Mouse (Mus musculus) intestine, postnatal 0 days (tissue): ENCODE measurements around the gene Cfap97. TPM values are rescaled to one million over a fixed set of nuclear protein-coding genes. Genes with fewer than 3 reads are reported as not detected.
A peak's percentile ranks its signal among the peaks of the same experiment; 100 is the strongest.

Experiments used
- ATAC-seq: fragments of 200-750 bp; cut with Nextera tagmentation; 2 replicates; pipeline ENCODE4 v1.8.0; 2017; ENCODE audit warnings: mild to moderate bottlenecking, moderate TSS enrichment, moderate library complexity
- H3K27ac ChIP-seq: fragments of 300-500 bp; sonication (generic); 2 replicates; pipeline ENCODE4 v1.5.1; 2014; ENCODE audit warnings: mild to moderate bottlenecking, low read depth, low read length, moderate library complexity
- H3K27me3 ChIP-seq: fragments of 300-500 bp; sonication (generic); replicated peaks from 2 replicates; pipeline ENCODE4 v1.6.1; 2014; ENCODE audit warnings: low read length, mixed read lengths; ENCODE audit not compliant: control insufficient read depth, insufficient read depth
- H3K36me3 ChIP-seq: fragments of 300-500 bp; sonication (generic); 2 replicates; pipeline ENCODE4 v1.6.1; 2014; ENCODE audit warnings: mild to moderate bottlenecking, moderate library complexity; ENCODE audit not compliant: control insufficient read depth, insufficient read depth
- H3K4me1 ChIP-seq: fragments of 300-500 bp; sonication (generic); replicated peaks from 2 replicates; pipeline ENCODE4 v1.6.1; 2014; ENCODE audit warnings: antibody characterized with exemption, low read length, mixed read lengths; ENCODE audit not compliant: control insufficient read depth, insufficient read depth
- H3K4me2 ChIP-seq: fragments of 300-500 bp; sonication (generic); replicated peaks from 2 replicates; pipeline ENCODE4 v1.6.1; 2014; ENCODE audit warnings: low read depth, mild to moderate bottlenecking, moderate library complexity
- H3K4me3 ChIP-seq: fragments of 300-500 bp; sonication (generic); 2 replicates; pipeline ENCODE4 v1.5.1; 2014; ENCODE audit warnings: low read depth, low read length
- H3K9ac ChIP-seq: fragments of 300-500 bp; sonication (generic); 2 replicates; pipeline ENCODE4 v1.6.1; 2014; ENCODE audit warnings: mild to moderate bottlenecking, low read depth, low read length
- H3K9me3 ChIP-seq: fragments of 300-500 bp; sonication (generic); 2 replicates; pipeline ENCODE4 v1.6.1; 2016; ENCODE audit warnings: mixed run types; ENCODE audit not compliant: control insufficient read depth
- CTCF ChIP-seq: sonication (generic); IDR thresholded peaks from 2 replicates; pipeline ENCODE4 v1.5.1; 2016; ENCODE audit warnings: low read depth, mild to moderate bottlenecking, control low read depth, antibody characterized with exemption, moderate library complexity
- whole genome bisulfite sequencing: fragments of 180-500 bp; shearing (Covaris S2); extraction: QIAGEN DNeasy Blood & Tissue Kit; methylation state at CpG from one replicate; pipeline ENCODE4 v1.1.7; 2014; 5-methylcytosine and 5-hydroxymethylcytosine counted together
- microRNA-seq: library from miRNA; unstranded; fragments of <30 nt; microRNA quantifications from one replicate; pipeline ENCODE4, GENCODE M21; 2016
- polyA plus RNA-seq: library from polyadenylated mRNA; unstranded; fragments of >200 nt; fragmentation: Nextera tagmentation; extraction: Ambion mirVana; gene quantifications from 2 replicates; pipeline ENCODE4 v1.2.1, GENCODE M21; 2015

The Cfap97 gene
- polyA plus RNA-seq, 1 experiment from 2014 or later: 15.2 TPM

GRCm38 (mm10) chr8:46232798-46233197, 81.2 kb downstream of the Cfap97 start:
- TF ChIP-seq CTCF: no peak
- H3K27ac ChIP-seq: no peak overlapping the region
- H3K4me1 ChIP-seq: no peaks in the 10 kb centered on the region
- H3K4me2 ChIP-seq: no peak overlapping the region
- no peak for ATAC-seq
- no peak overlapping the region for H3K4me3 ChIP-seq
- 0 out of 2 replicates have a peak, but pooled peaks cover 6% of the 10 kb centered on the region for H3K27me3 ChIP-seq
- no peak overlapping the region for H3K9ac ChIP-seq
- 55% methylated on average over 8 of the region's 8 CpGs for WGBS
- H3K36me3 ChIP-seq: no peaks in the 10 kb centered on the region
- no peaks in the 10 kb centered on the region for H3K9me3 ChIP-seq

DNA sequence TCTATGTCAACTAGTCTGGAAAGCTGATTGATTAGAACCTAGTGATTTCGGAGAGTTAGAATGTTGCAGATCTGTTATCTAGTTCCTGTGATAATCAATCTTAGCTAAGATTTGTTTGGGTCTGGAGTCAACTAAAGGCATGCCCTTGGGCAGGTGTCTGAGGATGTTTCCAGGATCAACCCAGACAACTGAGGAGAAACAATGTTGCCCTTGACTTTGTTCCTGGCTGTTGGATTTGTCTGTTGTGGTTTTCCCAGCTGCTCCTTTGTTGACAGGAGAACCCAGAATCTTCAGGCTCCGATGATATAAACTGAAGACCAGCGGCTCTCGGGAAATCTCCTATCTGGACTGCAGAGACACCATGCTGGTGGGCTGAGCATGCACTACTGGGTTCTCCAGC, 83.2 kb downstream of the Cfap97 start:
- no peak for TF ChIP-seq CTCF
- H3K27ac ChIP-seq: no peak overlapping the region
- 0 out of 2 replicates have a peak, but pooled peaks cover 6% of the 10 kb centered on the region for H3K27me3 ChIP-seq
- WGBS: 78% methylated on average over 4 of the region's 4 CpGs
- H3K36me3 ChIP-seq: no peaks in the 10 kb centered on the region
- H3K4me3 ChIP-seq: no peak overlapping the region
- H3K9me3 ChIP-seq: no peaks in the 10 kb centered on the region
- H3K4me1 ChIP-seq: no peaks in the 10 kb centered on the region
- H3K4me2 ChIP-seq: no peak overlapping the region
- H3K9ac ChIP-seq: no peak overlapping the region
- ATAC-seq: no peak

GRCm38 (mm10) chr8:46236441-46237223, 85.1 kb downstream of the Cfap97 start:
- no peak for ATAC-seq
- H3K27me3 ChIP-seq: 0 out of 2 replicates have a peak, but pooled peaks cover 6% of the 10 kb centered on the region
- H3K4me1 ChIP-seq: no peaks in the 10 kb centered on the region
- H3K4me3 ChIP-seq: no peak overlapping the region
- no peak overlapping the region for H3K4me2 ChIP-seq
- TF ChIP-seq CTCF: peak; percentile 58
- no peak overlapping the region for H3K27ac ChIP-seq
- 66% methylated on average over 7 of the region's 7 CpGs for WGBS
- H3K9ac ChIP-seq: no peak overlapping the region
- no peaks in the 10 kb centered on the region for H3K9me3 ChIP-seq
- no peaks in the 10 kb centered on the region for H3K36me3 ChIP-seq

GRCm38 (mm10) chr8:46241568-46242374, 90.2 kb downstream of the Cfap97 start:
- Histone ChIP-seq H3K9me3 (no peaks in the 10 kb centered on the region), H3K4me2 (no peak overlapping the region), H3K9ac (no peak overlapping the region), H3K27me3 (no peaks in the 10 kb centered on the region), H3K4me3 (no peak overlapping the region), H3K4me1 (no peaks in the 10 kb centered on the region), H3K36me3 (no peaks in the 10 kb centered on the region), H3K27ac (no peak overlapping the region)
- 29% methylated on average over 13 of the region's 13 CpGs for WGBS
- peak; percentile 89 for TF ChIP-seq CTCF
- peak; percentile 43; the same call in 1 of the 2 replicates for ATAC-seq

- Histone ChIP-seq H3K27ac (no peak overlapping the region), H3K27me3 (no peaks in the 10 kb centered on the region), H3K4me3 (no peak overlapping the region), H3K4me2 (no peak overlapping the region), H3K4me1 (no peaks in the 10 kb centered on the region), H3K9ac (no peak overlapping the region), H3K9me3 (no peaks in the 10 kb centered on the region), H3K36me3 (no peaks in the 10 kb centered on the region)
- no peak for TF ChIP-seq CTCF
- ATAC-seq: no peak
- 41% methylated on average over 7 of the region's 7 CpGs for WGBS
Measured at GRCm38 (mm10) chr8:46242946-46243345, 91.4 kb downstream of the Cfap97 start.

Small RNA genes within 50 kb of the gene (microRNA-seq; reads per million reads assigned to microRNA genes)
- gene Gm23812: not detected

Other genes starting within 250 kb of the Cfap97 start
- not detected in 2 replicates for gene Ccdc110, start 217.2 kb upstream of the Cfap97 start, polyA plus RNA-seq
- 0.31 and 0.70 TPM in 2 replicates for gene 1700029J07Rik, start 176.5 kb upstream of the Cfap97 start, polyA plus RNA-seq
- gene Ufsp2, start 176.2 kb upstream of the Cfap97 start, polyA plus RNA-seq: 94.2 and 97.2 TPM in 2 replicates
- 0.44 and 0.54 TPM in 2 replicates for gene Lrp2bp, start 152.5 kb upstream of the Cfap97 start, polyA plus RNA-seq
- 18.0 and 32.7 TPM in 2 replicates for gene Ankrd37, start 146.1 kb upstream of the Cfap97 start, polyA plus RNA-seq
- gene Snx25, start 388 bp downstream of the Cfap97 start, polyA plus RNA-seq: 12.1 and 13.2 TPM in 2 replicates
- gene Slc25a4, start 59.5 kb downstream of the Cfap97 start, polyA plus RNA-seq: 230 TPM in 2 replicates
- gene Helt, start 142.9 kb downstream of the Cfap97 start, polyA plus RNA-seq: not detected in 2 replicates